Mouse (Mus musculus): ENCODE measurements at regions not wholly inside any gene's neighbourhood (a gene's known extent, or its start where the extent isn't known, plus 50 kb on each side); places are given as distances from the start of the nearest gene placed in this dataset.
A peak's percentile ranks its signal among the peaks of the same experiment; 100 is the strongest.

DNA sequence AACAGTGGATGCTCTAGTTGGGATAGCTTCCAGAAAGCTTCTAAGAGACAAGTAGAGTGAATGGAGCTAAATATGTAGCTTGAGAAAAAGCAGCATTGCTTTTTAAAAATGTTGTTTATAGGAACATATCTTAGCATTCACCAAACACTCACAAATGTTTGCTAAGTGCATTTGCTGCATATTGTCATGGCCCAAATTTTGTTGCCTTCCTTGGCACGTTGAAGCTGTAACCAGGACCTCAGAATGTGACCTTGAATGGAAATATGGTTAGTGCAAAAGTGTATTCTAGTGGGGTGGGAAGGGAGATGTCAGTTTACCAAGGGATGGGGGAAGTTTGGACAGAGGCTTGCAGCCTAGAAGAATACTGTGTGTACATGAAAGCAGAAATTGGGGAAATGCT lies 166.9 kb upstream of the Rxylt1 start:
- H3K27ac ChIP-seq = no peak overlapping the region
- DNase-seq = no peak
- intact Hi-C loops (cut with DNase I) = no loop called here
- no peak for TF ChIP-seq CTCF (IDR thresholded peaks at IDR 0.05)
- no peak overlapping the region for H3K4me3 ChIP-seq

DNA sequence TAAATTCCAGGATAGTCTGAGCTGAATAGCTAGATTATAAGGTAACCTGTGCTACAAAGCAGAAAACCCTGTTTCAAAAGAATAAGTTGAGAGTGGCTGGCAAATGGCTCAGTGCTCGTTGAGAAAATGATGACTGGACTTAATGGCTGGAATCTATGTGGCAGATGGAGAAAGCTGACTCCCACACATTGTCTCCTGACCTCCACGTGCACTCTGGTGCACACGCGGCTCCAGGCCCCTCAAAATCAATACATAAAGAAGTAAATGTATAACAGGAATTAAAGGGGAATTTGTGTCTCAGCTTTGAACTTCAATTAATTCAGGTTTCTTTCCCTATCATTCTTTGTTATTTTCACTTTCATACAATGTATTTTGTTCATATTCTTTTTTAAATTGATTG lies 162.2 kb upstream of the Rxylt1 start:
- no peak for TF ChIP-seq CTCF (IDR thresholded peaks at IDR 0.05)
- intact Hi-C loops (cut with DNase I) = no loop called here

DNA sequence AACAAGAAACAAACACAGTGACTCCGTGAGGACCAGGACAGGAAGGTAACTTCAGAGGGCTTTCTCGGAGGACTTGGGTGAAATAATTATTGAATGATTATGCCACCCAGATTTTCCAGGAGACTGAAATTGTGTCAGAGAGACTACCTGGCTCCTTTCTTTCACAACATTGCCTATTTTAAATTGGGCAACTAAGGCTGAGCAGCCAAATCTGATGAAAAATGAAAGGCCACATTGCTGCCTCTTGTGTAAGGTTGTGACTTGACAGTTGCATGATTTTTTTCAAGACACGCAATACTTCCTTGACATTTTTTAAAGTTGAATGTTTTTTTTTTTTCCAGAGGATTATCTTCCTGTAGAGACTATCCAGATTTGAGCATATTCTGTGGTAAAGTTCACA lies 161.5 kb upstream of the Rxylt1 start:
- intact Hi-C loops (cut with DNase I) = no loop called here
- no peak for DNase-seq
- TF ChIP-seq CTCF (IDR thresholded peaks at IDR 0.05) = no peak

More for the DNA sequence above, 162.2 kb upstream of the Rxylt1 start:
- Histone ChIP-seq H3K4me3 (no peak overlapping the region), H3K27ac (no peak overlapping the region)
- DNase-seq = no peak

DNA sequence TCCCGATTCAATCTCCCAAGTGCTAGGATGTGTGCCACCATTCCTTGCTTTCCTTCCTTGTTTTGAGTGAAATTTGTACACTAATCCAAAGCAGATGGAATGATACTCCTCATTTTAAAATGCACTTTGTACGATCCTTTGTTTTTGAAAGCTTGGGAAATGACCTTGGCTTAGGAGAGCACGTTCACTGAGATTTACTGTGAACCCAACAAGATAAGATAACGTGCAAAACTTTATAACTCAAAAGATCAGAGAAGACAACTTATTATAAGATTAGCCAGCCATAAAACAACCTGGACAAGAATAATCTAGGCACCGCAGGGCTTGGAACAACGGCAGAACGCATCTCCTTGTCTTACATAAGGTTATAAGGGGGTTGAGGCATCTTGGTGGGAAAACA lies 134.6 kb upstream of the Rxylt1 start:
- intact Hi-C loops (cut with DNase I) = no loop called here
- DNase-seq = no peak
- no peak overlapping the region for H3K27ac ChIP-seq
- no peak overlapping the region for H3K4me3 ChIP-seq
- no peak for TF ChIP-seq CTCF (IDR thresholded peaks at IDR 0.05)

More for the DNA sequence above, 161.5 kb upstream of the Rxylt1 start:
- no peak overlapping the region for H3K27ac ChIP-seq
- no peak overlapping the region for H3K4me3 ChIP-seq

DNA sequence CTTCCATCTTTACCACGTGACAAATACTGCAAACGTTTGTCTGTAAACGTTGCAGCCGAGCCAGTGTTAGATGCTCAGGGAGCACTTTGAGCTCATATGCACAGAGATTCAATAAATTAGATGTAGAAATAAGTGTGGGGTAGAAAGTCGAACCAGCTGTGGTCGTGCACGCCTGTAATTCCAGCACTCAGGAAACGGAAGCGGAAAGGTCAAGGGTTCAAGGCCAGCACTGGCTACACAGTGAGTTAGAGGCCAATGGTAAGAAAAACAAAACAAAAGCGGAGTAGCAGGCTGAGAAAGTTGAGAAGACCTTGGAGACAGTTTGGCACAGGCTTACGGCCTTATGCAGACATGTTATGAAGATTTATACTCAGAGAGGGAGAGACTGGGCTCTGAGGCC lies 133.6 kb upstream of the Rxylt1 start:
- Histone ChIP-seq H3K27ac (no peak overlapping the region), H3K4me3 (no peak overlapping the region)
- no peak for TF ChIP-seq CTCF (IDR thresholded peaks at IDR 0.05)
- no peak for DNase-seq
- intact Hi-C loops (cut with DNase I) = no loop called here

DNA sequence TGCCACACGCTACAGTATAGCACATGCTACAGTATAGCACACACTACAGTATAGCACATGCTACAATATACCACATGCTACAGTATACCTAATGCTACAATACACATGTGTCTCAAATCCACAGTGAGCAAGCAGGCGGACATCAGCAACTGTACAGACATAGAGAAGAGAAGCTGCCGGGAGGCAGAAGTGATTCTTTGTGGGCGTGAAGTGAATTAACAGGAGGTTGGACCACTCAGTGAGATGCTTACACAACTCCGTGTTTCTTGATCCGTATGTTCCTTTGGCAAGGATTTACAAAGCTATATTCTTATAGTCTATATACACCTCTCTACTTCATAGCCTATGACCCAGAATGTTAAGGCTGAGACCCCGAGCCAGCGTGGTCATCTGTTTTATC lies 128.5 kb upstream of the Rxylt1 start:
- no peak overlapping the region for H3K4me3 ChIP-seq
- intact Hi-C loops (cut with DNase I) = no loop called here
- DNase-seq = no peak
- no peak overlapping the region for H3K27ac ChIP-seq
- TF ChIP-seq CTCF (IDR thresholded peaks at IDR 0.05) = no peak

DNA sequence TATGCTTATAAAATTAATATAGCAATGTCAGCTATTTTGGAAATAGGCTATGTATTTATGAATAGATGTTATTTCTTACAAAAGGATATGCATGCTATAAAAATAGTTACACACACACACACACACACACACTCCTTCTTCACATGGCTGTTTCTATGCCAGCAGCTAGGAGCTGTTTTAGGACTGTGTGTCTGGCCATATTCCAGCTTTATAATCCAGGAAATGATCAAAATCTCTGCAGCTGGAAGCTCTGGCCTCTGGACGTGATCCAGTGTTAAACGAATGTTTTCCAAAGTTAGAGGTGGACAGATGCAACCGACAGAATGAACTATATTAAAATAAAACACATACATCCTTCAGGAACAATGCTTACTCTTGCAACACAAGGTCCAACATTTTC lies 125.9 kb upstream of the Rxylt1 start:
- no peak overlapping the region for H3K27ac ChIP-seq
- DNase-seq = no peak
- no peak overlapping the region for H3K4me3 ChIP-seq
- intact Hi-C loops (cut with DNase I) = no loop called here
- TF ChIP-seq CTCF (IDR thresholded peaks at IDR 0.05) = no peak

DNA sequence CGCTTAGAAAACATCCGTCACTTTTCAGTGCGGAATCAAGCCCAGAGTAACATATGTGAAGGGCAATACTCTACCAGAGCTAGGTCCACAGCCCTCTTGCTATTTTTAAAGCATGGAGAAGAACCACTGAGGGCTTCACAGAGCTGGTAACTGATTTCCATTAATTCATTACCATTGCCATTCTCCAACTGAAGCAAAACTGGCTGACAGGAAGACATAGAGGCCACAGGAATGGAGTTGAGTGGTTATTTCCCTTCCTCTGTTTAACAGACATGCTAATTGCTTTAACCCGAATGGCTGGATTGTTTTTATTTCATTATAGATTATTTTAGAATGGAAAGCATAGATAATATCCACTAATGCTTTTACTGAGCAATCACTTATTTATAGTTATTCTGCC lies 120.4 kb upstream of the Rxylt1 start:
- intact Hi-C loops (cut with DNase I) = no loop called here
- H3K4me3 ChIP-seq = no peak overlapping the region

DNA sequence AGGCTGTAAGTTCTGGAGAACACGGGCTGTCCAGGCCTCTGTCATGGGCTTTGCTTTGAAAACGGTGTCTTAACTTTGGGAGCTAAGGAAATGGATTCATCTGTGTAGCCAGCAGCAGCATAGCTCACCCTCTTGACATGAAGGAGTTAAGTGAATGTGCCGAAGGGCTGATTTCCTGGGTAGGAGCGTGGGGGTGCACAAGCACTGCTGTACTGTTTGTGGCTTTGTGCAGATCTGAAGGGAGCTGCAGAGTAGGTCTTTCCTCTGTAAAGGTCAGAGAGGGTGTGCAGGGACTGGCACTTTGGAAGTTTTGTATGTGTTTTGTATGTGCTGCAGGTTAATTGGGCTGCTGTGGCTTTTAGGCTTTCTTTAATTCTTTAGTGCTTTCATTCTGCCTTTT lies 102.6 kb upstream of the Rxylt1 start:
- intact Hi-C loops (cut with DNase I) = no loop called here
- H3K4me3 ChIP-seq = no peak overlapping the region
- TF ChIP-seq CTCF (IDR thresholded peaks at IDR 0.05) = no peak
- no peak for DNase-seq
- no peak overlapping the region for H3K27ac ChIP-seq

More for the DNA sequence above, 120.4 kb upstream of the Rxylt1 start:
- H3K27ac ChIP-seq = no peak overlapping the region
- DNase-seq = no peak
- no peak for TF ChIP-seq CTCF (IDR thresholded peaks at IDR 0.05)

DNA sequence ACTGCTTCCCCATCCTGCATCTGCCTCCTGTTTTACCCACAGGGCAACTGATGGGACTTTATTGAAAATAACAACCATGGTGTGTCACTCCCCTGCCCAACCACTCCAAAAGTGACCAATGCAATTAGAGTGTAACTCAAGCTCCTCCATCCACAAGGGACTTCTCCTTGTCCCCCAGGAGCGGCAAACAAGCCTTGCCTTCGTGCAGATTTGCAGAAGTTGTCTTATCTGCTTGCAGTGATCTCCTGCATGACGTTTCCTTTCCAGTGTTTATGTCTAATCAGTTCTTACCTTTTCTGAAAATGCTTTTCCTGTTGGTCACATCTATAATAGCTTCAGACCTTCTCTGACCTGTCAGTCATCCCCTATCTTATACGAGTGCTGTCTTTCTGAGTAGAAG lies 100.5 kb upstream of the Rxylt1 start:
- TF ChIP-seq CTCF (IDR thresholded peaks at IDR 0.05) = no peak
- Histone ChIP-seq H3K27ac (no peak overlapping the region), H3K4me3 (no peak overlapping the region)
- intact Hi-C loops (cut with DNase I) = no loop called here
- DNase-seq = no peak

DNA sequence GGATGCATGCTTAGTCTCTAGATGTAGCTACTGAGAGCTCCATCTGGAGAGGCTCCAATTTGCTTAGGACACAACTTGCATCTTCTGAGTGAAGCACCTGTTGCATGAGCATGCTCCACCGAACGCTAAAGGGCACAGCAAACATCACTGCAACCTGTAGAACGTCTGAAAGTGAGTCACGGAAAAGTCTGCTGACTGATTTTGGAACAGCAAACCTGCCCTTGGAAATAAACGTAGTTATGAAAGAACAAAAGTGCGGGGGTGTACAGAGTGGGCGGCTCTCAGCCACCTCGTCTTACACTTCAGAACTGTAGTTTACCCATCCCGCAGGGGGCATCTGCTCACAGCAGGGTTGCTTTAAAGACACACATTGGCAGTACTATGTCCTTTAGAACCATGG lies 97.0 kb upstream of the Rxylt1 start:
- no peak overlapping the region for H3K27ac ChIP-seq
- H3K4me3 ChIP-seq = no peak overlapping the region
- DNase-seq = no peak
- no peak for TF ChIP-seq CTCF (IDR thresholded peaks at IDR 0.05)
- intact Hi-C loops (cut with DNase I) = no loop called here

DNA sequence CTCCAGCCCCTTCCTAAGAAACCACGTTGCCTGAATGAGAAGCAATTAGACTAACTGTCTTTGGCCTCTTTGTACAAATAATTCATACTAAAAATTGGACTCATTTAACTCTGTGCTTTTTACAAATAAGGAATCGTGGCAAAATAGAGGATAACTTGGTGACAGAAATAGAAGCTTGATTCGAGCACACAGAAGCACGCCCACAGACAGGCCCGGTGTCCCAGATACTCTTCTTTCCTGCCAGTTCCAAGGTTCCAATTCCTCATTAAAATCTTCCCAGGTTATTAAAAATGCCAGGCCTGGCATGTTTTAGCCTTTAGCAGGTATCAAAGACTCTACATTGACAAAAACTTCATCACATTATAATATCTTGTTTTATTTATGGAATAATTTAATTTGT lies 96.2 kb upstream of the Rxylt1 start:
- DNase-seq = no peak
- intact Hi-C loops (cut with DNase I) = no loop called here
- Histone ChIP-seq H3K4me3 (no peak overlapping the region), H3K27ac (no peak overlapping the region)
- TF ChIP-seq CTCF (IDR thresholded peaks at IDR 0.05) = no peak

DNA sequence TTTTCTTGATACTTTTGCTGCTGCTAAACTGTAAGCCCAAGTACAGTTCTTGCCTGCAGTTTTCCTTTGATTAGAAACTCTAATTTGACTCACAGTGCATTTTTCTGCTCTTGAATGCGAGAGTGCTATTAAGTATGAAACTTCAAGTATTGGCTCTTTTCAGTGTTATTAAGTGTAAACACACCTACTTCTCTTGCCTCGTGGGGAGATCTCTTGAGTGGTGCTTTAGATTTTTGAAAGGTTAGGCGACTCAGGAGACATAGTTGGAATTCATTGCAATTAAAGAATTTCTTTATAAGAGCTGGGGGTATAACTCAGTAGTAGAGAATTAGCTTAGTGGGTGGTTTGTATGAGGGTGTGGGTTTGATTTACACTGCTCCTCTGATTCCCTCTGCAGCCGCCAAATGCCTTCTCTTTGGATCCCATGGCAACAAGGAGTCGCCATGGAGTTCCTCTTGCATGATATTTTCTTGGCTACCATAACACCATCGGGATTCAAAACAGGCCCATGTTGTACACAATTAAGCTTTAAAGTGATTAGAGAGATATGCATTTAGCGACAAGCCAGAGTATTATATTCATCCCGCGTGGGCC lies 88.1 kb upstream of the Rxylt1 start:
- intact Hi-C loops (cut with DNase I) = loop anchor here (10.0 kb wide), 1 partner anchor 260 kb away; the partner anchor contains the start of gene Avpr1a
- Histone ChIP-seq H3K4me3 (no peak overlapping the region), H3K27ac (no peak overlapping the region)
- DNase-seq = no peak
- no peak for TF ChIP-seq CTCF (IDR thresholded peaks at IDR 0.05)

DNA sequence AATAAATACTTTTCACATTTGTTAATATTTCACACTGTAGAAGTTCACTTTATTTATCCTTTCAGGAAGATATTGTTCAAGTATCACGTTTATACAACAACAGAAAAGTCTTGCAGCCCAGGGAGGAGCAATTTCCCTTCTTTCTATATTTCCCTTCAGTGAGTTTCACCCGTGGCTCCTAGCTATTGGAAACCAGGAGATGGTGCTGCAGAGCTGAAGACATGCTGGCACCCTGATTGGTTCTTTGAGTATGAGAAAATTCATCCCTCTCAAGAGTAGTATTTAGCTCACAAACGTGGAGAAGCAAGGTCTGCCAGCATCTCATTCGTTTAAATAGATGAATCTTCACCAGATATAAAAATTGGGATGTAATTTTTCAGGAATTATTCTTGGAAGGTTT lies 85.9 kb upstream of the Rxylt1 start:
- peak; percentile 40 for DNase-seq
- no peak overlapping the region for H3K4me3 ChIP-seq
- intact Hi-C loops (cut with DNase I) = loop anchor here (1.0 to 10.0 kb wide), 2 partner anchors 262 to 346 kb away; partner anchors contain the start of gene Avpr1a
- no peak overlapping the region for H3K27ac ChIP-seq
- TF ChIP-seq CTCF (IDR thresholded peaks at IDR 0.05) = peak; percentile 65
